ENCODE assay signal across 7 mouse cellular contexts in the genomic region with DNA sequence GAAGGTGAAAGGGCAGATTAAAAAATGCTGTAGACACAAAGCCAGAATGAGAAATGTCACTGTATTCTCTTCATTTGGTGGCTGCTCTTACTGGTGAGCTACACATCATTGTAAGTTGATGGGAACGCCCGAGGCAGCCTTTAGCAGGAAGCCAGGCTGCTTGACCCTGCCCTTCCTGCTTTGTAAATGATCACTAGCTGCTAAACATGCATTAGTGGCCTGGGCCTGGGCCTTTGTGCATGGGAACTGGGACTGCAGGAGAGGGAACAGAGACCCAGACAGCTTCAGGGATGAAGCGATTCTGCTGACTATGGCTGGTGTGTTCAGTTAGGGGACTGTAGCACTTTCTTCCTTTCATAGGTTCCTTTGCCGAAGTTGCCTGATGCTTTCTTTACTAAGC. TPM values are rescaled to one million over a fixed set of nuclear protein-coding genes. Genes with fewer than 3 reads are reported as not detected.
DNase-seq lines count a peak whose midpoint lies in the region; ATAC-seq lines count a peak whose summit lies in the region.

No protein-coding gene starts in this region.

- no peaks in the 10 kb centered on the region for H3K36me3 ChIP-seq in embryonic facial prominence, embryonic 11.5 days (replicated peaks; ENCODE audit: control insufficient read depth, insufficient read depth, low read depth, low read length)

- H3K27ac ChIP-seq in embryonic facial prominence, embryonic 11.5 days (replicated peaks; ENCODE audit: low read depth, low read length): peak overlapping the region; percentile 67

- no peak overlapping the region for H3K4me2 ChIP-seq in embryonic facial prominence, embryonic 11.5 days (ENCODE audit: low read depth, low read length)

- no peaks in the 10 kb centered on the region for H3K27me3 ChIP-seq in embryonic facial prominence, embryonic 11.5 days (ENCODE audit: control insufficient read depth, insufficient read depth, low read length)

- H3K9ac ChIP-seq in embryonic facial prominence, embryonic 11.5 days (replicated peaks; ENCODE audit: low read length): no peak overlapping the region

- intact Hi-C loops in heart, postnatal 10 days (cut with DNase I): loop anchor here (5.0 kb wide), 1 partner anchor 36 kb away; the partner anchor contains the start of gene Gnaq

- no peak overlapping the region for H3K4me3 ChIP-seq in embryonic facial prominence, embryonic 11.5 days (ENCODE audit: low read depth, low read length)

- DNase-seq in adrenal gland, postnatal 10 days: peak; percentile 46
- DNase-seq in embryonic facial prominence, embryonic 11.5 days (ENCODE audit: low spot score): peak; percentile 68
- peak; percentile 44 to 47 for DNase-seq in heart, postnatal 10 days
- DNase-seq in kidney, postnatal 36 days: peak; percentile 71 to 73
- DNase-seq in ovary, postnatal 10 days (ENCODE audit: low spot score): no peak
- no peak for DNase-seq in right cerebral cortex, postnatal 4 days

- WGBS in embryonic facial prominence, embryonic 11.5 days: 11% methylated on average over 4 of the region's 4 CpGs

- peak; percentile 52; the same call in 1 of the 2 replicates for ATAC-seq in embryonic facial prominence, embryonic 11.5 days (replicated peaks; ENCODE audit: insufficient number of reproducible peaks, low FRiP score, low TSS enrichment, low read depth)
- 0 out of 2 replicates have a peak, but pooled peaks have one; percentile 14 for ATAC-seq in megakaryocyte progenitor cell, adult 5-6 weeks (replicated peaks; ENCODE audit: poor library complexity)

- H3K4me1 ChIP-seq in embryonic facial prominence, embryonic 11.5 days (ENCODE audit: control insufficient read depth, insufficient read depth, low read length): no peaks in the 10 kb centered on the region; the same call in 1 of the 2 replicates

- no peaks in the 10 kb centered on the region for H3K9me3 ChIP-seq in embryonic facial prominence, embryonic 11.5 days (replicated peaks; ENCODE audit: control insufficient read depth, low read length)

RNA-seq across cellular contexts. Expression of gene Gnaq, which starts 35.6 kb away (rescaled TPM):
- 10 to 100 TPM; 52.6 to 61.1 TPM for total RNA-seq in adrenal gland, postnatal 10 days (2021)
- 15.2 and 16.2 TPM in 2 replicates for polyA plus RNA-seq in embryonic facial prominence, embryonic 11.5 days (2014; fragmentation: Nextera tagmentation; extraction: Ambion mirVana)
- total RNA-seq in heart, postnatal 10 days (2021): 10 to 100 TPM; 37.3 to 38.1 TPM
- total RNA-seq in megakaryocyte progenitor cell, adult 5-6 weeks (2015): 22.2 and 23.8 TPM in 2 replicates
- total RNA-seq in megakaryocyte progenitor cell, adult 5-6 weeks (2017): 14.3 and 20.4 TPM in 2 replicates

Comparison
In these comparisons a context has a peak if more than half of its experiments do, and no peak if none do; other contexts are left out.
1. DNase-seq: peak in adrenal gland, postnatal 10 days (single experiment), embryonic facial prominence, embryonic 11.5 days (single experiment), heart, postnatal 10 days (2 of 2) and kidney, postnatal 36 days (2 of 2); none in ovary, postnatal 10 days (single experiment) and right cerebral cortex, postnatal 4 days (single experiment).